Mouse (Mus musculus) liver, embryonic 14.5 days (tissue): ENCODE measurements around the gene Ccdc47. TPM values are rescaled to one million over a fixed set of nuclear protein-coding genes. Genes with fewer than 3 reads are reported as not detected.

ENCODE experiments used
- ATAC-seq: fragments of 200-750 bp; cut with Nextera tagmentation; 2 replicates; pipeline ENCODE4 v1.8.0; 2017; ENCODE audit warnings: moderate number of reproducible peaks, mild to moderate bottlenecking, moderate library complexity; ENCODE audit not compliant: insufficient read depth
- DNase-seq, 3 experiments: peaks; one replicate each; pipeline ENCODE4 v3.0.0-alpha.2; 2012 to 2013; ENCODE audit warnings: low read depth in 3 of 3, low spot score in 3 of 3
- H3K27ac ChIP-seq: fragments of 300-500 bp; sonication (generic); 2 replicates; pipeline ENCODE4 v1.5.1; 2014; ENCODE audit warnings: moderate library complexity, mild to moderate bottlenecking, control low read depth, inconsistent platforms
- H3K27me3 ChIP-seq: fragments of 300-500 bp; sonication (generic); 2 replicates; pipeline ENCODE4 v1.6.1; 2014; ENCODE audit warnings: mild to moderate bottlenecking, low read length, moderate library complexity; ENCODE audit not compliant: control insufficient read depth, insufficient read depth
- H3K36me3 ChIP-seq: fragments of 300-500 bp; sonication (generic); replicated peaks from 2 replicates; pipeline ENCODE4 v1.6.1; 2014; ENCODE audit warnings: low read depth; ENCODE audit not compliant: control insufficient read depth, insufficient read depth
- H3K4me1 ChIP-seq, 2 experiments: fragments of 200-500 bp in 1 of 2; fragments of 300-500 bp in 1 of 2; sonication (generic) in 1 of 2; replicated peaks; 2 replicates each; pipeline ENCODE4 v1.6.1; 2012 to 2014; ENCODE audit warnings: antibody characterized with exemption in 1 of 2, inconsistent platforms in 1 of 2, low read length in 1 of 2; ENCODE audit not compliant: control insufficient read depth in 2 of 2, insufficient read depth in 2 of 2
- H3K4me2 ChIP-seq: fragments of 300-500 bp; sonication (generic); 2 replicates; pipeline ENCODE4 v1.6.1; 2014; ENCODE audit warnings: low read depth, mild to moderate bottlenecking, control low read depth, moderate library complexity
- H3K4me3 ChIP-seq, 2 experiments: fragments of 200-500 bp in 1 of 2; fragments of 300-500 bp in 1 of 2; sonication (generic) in 1 of 2; 2 replicates each; pipeline ENCODE4 v1.5.1; 2012 to 2014; ENCODE audit warnings: low read depth in 2 of 2, low read length in 2 of 2, mild to moderate bottlenecking in 2 of 2, control low read depth in 1 of 2, inconsistent platforms in 1 of 2, moderate library complexity in 1 of 2; ENCODE audit not compliant: insufficient read depth in 1 of 2
- H3K9ac ChIP-seq: fragments of 300-500 bp; sonication (generic); replicated peaks from 2 replicates; pipeline ENCODE4 v1.6.1; 2014; ENCODE audit warnings: mild to moderate bottlenecking, control low read depth, moderate library complexity
- H3K9me3 ChIP-seq: fragments of 300-500 bp; sonication (generic); 2 replicates; pipeline ENCODE4 v1.6.1; 2016; ENCODE audit warnings: low read length, mixed read lengths; ENCODE audit not compliant: control insufficient read depth
- CTCF ChIP-seq: IDR thresholded peaks from 2 replicates; pipeline ENCODE4 v1.5.1; 2016; ENCODE audit warnings: antibody characterized with exemption, low read depth, control low read depth
- EP300 ChIP-seq: IDR thresholded peaks from 2 replicates; pipeline ENCODE4 v1.6.1; 2016; ENCODE audit warnings: antibody characterized with exemption, low read depth
- WGBS: fragments of 180-500 bp; shearing (Covaris S2); extraction: QIAGEN DNeasy Blood & Tissue Kit; methylation state at CpG from one replicate; pipeline ENCODE4 v1.1.7; 2014; ENCODE audit not compliant: insufficient replicate concordance; 5-methylcytosine and 5-hydroxymethylcytosine counted together
- polyA plus RNA-seq, 2 experiments: library from polyadenylated mRNA; depleted of rRNA in 1 of 2; stranded (reverse) in 1 of 2; unstranded in 1 of 2; fragments of >200 nt; fragmentation: Nextera tagmentation in 1 of 2; extraction: Ambion mirVana in 1 of 2; gene quantifications; 2 replicates each; pipeline versions ENCODE4 v1.2.1 to v1.2.3; 2012 to 2014

Ccdc47 gene
- polyA plus RNA-seq, 2 experiments: 19.0 to 29.2 TPM

- Histone ChIP-seq H3K27me3 (no peaks in the 10 kb centered on the region), H3K9ac (no peak overlapping the region), H3K9me3 (no peaks in the 10 kb centered on the region), H3K4me1 (peaks cover 13 to 20% of the 10 kb centered on the region in 2 experiments), H3K27ac (no peak overlapping the region), H3K36me3 (no peaks in the 10 kb centered on the region), H3K4me2 (no peak overlapping the region), H3K4me3 (no peak overlapping the region)
- no peak for ATAC-seq
- no peak for DNase-seq
- TF ChIP-seq EP300 (no peak), CTCF (no peak)
- 68% methylated on average over 2 of the region's 2 CpGs for WGBS
These were observed 42.9 kb downstream of the Ccdc47 start for GRCm38 (mm10) chr11:106173228-106173627.

GRCm38 (mm10) chr11:106170807-106171206, 45.3 kb downstream of the Ccdc47 start:
- no peaks in the 10 kb centered on the region for H3K9me3 ChIP-seq
- no peaks in the 10 kb centered on the region for H3K36me3 ChIP-seq
- H3K9ac ChIP-seq: no peak overlapping the region
- WGBS: 75% methylated on average over 7 of the region's 7 CpGs
- DNase-seq (no peak), ATAC-seq (no peak)
- H3K27ac ChIP-seq: no peak overlapping the region
- H3K4me1 ChIP-seq: peaks cover 4 to 9% of the 10 kb centered on the region in 2 experiments; a peak in 2 of 4 replicates
- no peak overlapping the region for H3K4me3 ChIP-seq
- TF ChIP-seq CTCF (peak; percentile 70), EP300 (no peak)
- no peaks in the 10 kb centered on the region for H3K27me3 ChIP-seq
- H3K4me2 ChIP-seq: no peak overlapping the region

GRCm38 (mm10) chr11:106167435-106167834, 48.7 kb downstream of the Ccdc47 start:
- no peaks in the 10 kb centered on the region for H3K27me3 ChIP-seq
- H3K27ac ChIP-seq: no peak overlapping the region
- TF ChIP-seq EP300 (no peak), CTCF (no peak)
- ATAC-seq: no peak
- H3K4me3 ChIP-seq: no peak overlapping the region
- no peak for DNase-seq
- H3K4me2 ChIP-seq: no peak overlapping the region
- 50% methylated on average over 5 of the region's 5 CpGs for WGBS
- H3K9me3 ChIP-seq: no peaks in the 10 kb centered on the region
- no peak overlapping the region for H3K9ac ChIP-seq
- no peaks in the 10 kb centered on the region for H3K36me3 ChIP-seq
- H3K4me1 ChIP-seq: peaks cover 0 to 3% of the 10 kb centered on the region in 2 experiments; a peak in 1 of 4 replicates

- Histone ChIP-seq H3K4me3 (no peak overlapping the region), H3K9ac (no peak overlapping the region), H3K27me3 (no peaks in the 10 kb centered on the region; the same call in 1 of the 2 replicates), H3K27ac (no peak overlapping the region), H3K4me2 (no peak overlapping the region), H3K9me3 (no peaks in the 10 kb centered on the region), H3K36me3 (no peaks in the 10 kb centered on the region), H3K4me1 (peaks cover 0 to 8% of the 10 kb centered on the region in 2 experiments; a peak in 1 of 4 replicates)
- 77% methylated on average over 16 of the region's 16 CpGs for WGBS
- DNase-seq (no peak), ATAC-seq (no peak)
- TF ChIP-seq CTCF (no peak), EP300 (no peak)
These were observed 51.5 kb downstream of the Ccdc47 start for GRCm38 (mm10) chr11:106164601-106165180.

- H3K4me2 ChIP-seq: no peak overlapping the region
- no peak overlapping the region for H3K27ac ChIP-seq
- H3K27me3 ChIP-seq: no peaks in the 10 kb centered on the region; the same call in 1 of the 2 replicates
- peaks cover 0 to 8% of the 10 kb centered on the region in 2 experiments; a peak in 1 of 4 replicates for H3K4me1 ChIP-seq
- TF ChIP-seq CTCF (no peak), EP300 (no peak)
- H3K9me3 ChIP-seq: no peaks in the 10 kb centered on the region
- WGBS: 58% methylated on average over 4 of the region's 4 CpGs
- H3K4me3 ChIP-seq: no peak overlapping the region
- H3K36me3 ChIP-seq: no peaks in the 10 kb centered on the region
- ATAC-seq (no peak), DNase-seq (no peak)
- no peak overlapping the region for H3K9ac ChIP-seq
These were observed 52.6 kb downstream of the Ccdc47 start for GRCm38 (mm10) chr11:106163546-106163945.
